Mouse (Mus musculus): ENCODE measurements around the gene Dtymk.
"Not testable (repeated sequence)": the region's sequence is repeated elsewhere in the genome, so short reads cannot be mapped to it uniquely, and the experiment has no call there.

Gene Dtymk

DNA sequence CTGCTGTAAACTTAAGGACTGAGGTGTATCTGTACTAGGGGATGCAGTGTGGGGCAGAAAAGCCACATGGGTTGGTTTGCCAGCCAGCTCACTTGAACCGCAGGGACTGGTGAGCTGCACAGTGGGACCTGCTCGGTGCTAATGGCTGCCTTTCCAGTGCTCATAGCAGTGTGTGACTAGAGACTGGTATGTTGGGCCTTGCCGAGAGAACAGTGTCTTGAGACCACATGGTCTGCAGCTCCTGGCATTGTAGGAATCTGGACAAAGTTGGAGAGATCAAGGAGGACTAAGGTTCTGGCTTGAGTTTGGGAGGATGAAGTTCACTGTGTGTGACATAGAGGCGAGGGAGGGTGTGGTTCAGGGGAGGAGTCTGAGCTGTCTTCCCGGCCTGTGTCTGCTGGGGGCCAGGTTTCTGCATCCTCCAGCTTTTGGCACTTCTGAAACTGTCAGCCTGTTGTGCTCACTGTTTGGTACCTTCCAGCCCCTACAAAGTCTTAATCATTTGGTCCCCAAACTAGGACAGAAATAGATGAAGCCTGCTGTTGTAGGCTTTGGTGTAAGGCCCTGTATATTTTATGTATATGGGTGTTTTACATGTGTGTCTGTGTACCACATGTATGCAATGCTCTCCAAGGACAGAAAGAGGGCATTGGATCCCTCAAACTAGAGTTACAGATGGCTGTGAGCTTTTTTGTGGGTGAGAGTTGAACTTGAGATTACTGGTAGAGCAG is 3.7 kb upstream of the Dtymk start:
- in situ Hi-C loops (cut with MboI; ENCODE audit: low sequenced_read_pairs), result no loop called here

DNA sequence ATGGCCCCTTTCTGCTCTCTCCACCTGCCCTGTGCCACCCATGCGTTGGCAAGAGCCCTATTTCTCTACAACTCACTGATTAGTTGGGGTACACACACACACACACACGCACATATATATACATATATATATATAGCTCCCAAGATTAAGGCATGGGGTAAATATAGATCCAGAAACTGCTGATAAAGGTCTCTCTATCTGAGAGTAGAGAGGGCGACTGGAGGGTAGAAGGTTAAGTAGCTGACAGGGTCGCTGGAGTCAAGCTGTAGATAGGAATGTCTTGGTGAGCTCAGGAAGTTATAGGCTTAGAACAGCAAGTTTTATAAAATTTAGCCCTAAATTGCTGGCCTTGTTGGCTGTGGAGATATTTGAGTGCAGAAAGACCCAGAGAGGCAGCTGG is 3.1 kb upstream of the Dtymk start:
- in situ Hi-C loops (cut with MboI; ENCODE audit: low sequenced_read_pairs), result no loop called here

DNA sequence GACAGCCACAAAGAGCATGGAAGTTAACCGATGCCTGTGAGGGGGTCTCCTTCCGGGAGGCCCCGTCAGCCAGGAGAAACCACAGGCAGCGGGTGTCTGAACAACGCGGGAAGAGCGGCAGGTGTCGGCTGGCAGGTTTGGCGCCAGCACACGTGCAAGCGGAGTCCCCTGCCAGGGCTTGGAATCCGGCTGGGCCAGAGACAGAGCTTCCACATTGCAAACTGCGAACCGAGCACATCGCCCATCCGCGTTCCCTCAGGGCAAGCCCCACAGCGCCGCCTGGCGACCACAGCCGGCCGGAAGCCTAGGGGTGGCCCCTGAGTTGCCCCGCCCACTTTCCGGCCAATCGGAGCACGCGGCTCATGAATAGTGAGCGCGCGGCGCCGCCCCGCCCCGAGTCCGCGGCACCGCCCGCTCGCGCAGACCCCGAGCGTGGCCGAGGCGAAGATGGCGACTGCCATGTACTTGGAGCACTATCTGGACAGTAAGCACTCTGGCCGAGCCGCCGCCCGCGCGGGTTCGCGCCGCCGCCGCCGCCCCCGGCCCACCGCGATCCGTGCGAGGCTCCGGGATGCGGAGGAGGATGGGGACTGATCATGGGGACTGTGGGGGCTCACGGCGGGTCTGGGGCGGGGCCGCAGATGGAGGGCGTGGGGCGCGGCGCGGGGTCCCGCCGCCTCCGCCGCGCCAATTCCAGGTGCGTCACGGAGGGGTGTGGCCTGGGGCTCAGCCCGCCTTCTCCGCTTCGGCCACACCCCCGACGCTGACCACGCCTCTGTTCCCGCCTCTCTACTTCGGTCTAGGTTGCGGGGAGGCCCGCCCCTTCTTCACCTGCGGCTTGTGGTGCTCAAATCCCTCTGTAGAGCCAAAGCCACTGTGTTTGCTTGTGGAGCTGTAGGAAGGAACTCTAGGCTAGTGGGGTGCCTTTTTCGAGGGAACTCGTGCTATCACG is 2.1 kb upstream of the Dtymk start, which contains the start of gene Ing5:
Gene Ing5 (plus strand): TSS at position 410 of the 952 bp plus-strand sequence.
- in situ Hi-C loops (cut with MboI; ENCODE audit: low sequenced_read_pairs), result no loop called here

DNA sequence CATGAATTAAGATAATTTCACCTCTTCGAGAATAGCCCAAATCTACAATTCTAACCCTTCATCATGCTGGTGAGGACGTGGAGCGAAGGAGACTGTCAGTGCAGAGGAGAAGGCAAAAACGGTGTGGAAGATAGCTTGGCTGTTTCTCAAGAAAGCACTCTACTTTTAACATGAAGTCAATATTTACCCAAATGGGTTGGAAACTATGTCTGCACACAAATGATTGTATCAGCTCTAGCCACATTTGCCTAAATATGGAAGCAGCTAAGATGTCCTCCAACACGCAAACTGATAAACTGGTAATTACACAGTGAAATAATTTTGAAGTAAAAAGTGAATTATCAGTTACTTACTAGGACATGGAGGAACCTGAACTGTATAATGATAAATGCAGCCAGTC is 1.0 kb upstream of the Dtymk start:
- in situ Hi-C loops (cut with MboI; ENCODE audit: low sequenced_read_pairs), result no loop called here

DNA sequence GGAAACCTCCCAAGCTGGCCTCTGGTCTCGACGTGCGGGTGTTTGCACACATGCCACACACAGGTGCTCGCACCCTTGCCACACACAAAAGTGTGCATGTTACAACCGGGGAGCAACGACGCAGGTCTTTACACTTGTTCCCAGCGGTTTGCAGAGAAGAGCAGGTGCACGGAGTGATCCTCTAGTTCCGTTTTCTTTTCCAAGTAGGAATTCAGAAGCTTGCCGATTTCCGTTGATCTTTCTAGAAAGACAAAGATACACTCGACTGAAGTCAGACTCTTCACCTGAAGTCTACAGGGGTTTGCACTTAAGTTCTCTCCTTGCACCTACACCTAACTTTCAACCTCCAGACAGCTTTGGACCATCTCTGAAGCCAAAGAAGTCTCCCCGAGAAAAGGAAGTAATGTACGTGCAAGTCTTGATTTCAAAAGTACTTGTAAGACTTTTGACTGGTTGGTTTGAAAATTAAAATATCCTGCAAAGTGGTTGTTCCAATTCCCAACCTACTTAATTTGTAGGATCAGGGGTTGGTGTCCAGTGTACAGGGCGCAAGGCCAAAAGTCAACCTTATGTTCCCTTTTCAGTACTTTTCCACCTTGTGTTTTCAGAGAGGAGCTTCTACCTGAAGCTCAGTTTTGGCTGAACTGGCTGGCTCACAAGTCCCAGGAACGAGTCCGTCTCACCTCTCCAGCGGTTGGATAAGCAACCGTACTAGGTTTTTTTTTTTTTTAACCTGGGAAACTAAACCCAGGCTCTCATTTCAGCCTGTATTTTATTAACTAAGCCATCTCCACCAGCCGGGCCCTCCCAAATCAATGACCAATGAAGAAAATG is 847 bp downstream of the Dtymk start:
- in situ Hi-C loops (cut with MboI; ENCODE audit: low sequenced_read_pairs), result no loop called here

DNA sequence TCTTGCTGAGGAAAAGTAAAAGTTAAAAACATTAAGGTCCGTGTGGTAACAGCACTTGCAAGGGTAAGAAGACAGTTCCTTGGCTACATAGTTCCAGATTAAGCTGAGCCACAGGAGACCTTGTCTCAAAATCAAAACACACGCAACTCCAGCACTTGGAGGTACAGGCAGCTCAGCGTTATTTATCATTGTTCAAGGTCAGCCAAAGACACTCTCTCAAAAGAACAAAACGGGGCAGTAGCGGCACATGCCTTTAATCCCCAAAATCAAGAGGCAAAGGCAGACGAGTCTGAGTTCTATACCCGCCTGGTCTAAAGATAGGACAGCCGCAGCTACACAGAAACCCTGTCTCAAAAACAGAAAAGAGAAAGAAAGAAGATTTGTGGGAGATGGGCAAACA is 5.8 kb downstream of the Dtymk start:
- in situ Hi-C loops (cut with MboI; ENCODE audit: low sequenced_read_pairs), result no loop called here

DNA sequence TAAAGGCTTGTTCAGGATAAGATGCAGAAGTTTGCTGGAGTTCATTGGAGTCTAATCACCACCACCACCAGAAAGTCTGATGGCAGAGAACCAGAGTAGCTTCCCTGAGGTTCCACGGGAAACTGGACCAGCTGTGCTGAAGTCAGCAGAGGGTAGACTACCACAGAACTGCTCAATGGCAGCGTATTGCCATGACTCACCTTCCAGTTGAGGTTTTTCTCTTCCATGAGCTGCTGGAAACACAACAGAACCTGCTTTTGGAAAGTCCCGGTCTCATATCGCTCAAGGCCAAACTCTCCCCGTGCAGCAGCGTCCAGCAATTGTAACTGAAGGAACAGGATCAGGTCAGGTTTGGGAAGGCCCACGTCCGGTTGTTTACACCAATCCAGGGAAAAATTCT is 7.2 kb downstream of the Dtymk start:
- in situ Hi-C loops (cut with MboI; ENCODE audit: low sequenced_read_pairs), result no loop called here

DNA sequence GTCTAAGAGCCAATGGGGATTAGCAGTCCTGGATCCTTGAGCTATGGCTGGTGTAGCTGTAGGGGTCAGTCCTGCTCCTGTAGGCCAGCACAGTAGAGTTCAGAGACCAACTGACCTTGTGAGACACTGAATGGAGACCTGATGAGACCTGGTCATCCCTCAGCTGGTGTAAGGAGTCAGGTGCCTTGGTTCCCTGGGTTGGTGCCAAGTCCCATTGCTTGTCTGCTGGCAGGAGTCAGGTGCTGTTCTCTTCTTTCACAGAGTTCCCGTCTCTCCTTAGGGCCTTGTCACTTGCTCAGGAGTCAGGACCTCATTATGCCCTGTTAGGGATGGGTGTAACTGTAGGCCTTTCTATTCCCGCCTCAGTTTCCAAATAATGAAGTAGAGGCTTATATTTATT is 14.8 kb downstream of the Dtymk start:
- in situ Hi-C loops (cut with MboI; ENCODE audit: low sequenced_read_pairs), result no loop called here

DNA sequence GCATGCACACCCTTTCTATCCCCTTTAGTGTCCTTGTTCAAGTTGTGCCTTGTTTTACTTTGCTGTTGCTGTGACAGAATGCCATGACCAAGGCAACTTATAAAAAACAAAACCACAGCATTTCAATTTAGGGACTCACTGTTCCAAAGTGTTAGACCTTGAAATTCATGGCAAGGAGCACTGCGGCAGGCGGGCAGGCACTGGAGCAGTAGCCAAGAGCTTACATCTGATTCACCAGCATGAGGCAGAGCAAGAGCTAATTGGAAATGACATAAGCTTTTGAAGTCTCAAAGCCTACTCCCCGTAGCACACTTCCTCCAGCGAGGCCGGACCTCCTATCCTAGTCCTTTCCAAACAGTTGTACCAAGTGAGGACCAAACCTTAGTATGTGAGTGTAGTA is 25.0 kb downstream of the Dtymk start:
- in situ Hi-C loops (cut with MboI; ENCODE audit: low sequenced_read_pairs), result no loop called here

DNA sequence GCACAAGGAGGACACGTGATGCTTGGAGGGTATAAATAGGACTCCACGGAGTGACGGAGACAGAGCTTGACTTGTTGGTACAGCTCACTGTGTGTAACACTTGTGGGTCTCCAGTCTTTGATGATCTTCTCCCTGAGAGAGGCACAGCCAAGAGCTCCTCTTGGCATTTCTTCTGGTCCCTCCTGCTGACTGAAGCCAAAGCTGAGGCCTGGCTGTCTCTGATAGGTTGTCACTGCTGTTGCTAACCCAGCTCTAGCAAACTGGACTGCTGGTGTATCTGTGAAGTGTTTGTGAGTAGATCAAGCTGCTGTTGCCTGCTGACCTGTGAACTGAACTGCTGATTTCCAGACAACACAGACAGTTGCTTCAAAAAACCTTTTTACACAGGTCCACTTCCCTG is 31.8 kb downstream of the Dtymk start:
- in situ Hi-C loops (cut with MboI; ENCODE audit: low sequenced_read_pairs), result no loop called here

DNA sequence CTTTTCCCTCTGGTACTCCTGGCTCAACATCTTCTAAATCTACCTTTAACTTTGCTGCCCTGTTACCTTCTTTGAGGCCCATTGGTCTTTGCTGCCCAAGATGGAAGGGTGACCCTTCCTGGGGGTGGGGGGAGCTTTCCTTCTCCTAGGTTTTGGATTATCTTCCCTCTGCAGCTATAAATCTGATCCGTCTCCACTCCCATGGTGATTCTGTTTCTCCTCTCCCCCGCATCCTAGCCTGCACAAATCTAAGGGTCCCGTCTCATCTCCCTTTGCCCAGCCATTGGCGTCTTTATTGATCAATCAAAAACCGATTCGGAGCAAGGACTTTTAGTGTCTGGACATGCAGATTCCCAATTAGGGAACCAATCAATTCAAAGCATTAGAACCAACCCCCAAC is 34.1 kb downstream of the Dtymk start:
- in situ Hi-C loops (cut with MboI; ENCODE audit: low sequenced_read_pairs), result no loop called here

DNA sequence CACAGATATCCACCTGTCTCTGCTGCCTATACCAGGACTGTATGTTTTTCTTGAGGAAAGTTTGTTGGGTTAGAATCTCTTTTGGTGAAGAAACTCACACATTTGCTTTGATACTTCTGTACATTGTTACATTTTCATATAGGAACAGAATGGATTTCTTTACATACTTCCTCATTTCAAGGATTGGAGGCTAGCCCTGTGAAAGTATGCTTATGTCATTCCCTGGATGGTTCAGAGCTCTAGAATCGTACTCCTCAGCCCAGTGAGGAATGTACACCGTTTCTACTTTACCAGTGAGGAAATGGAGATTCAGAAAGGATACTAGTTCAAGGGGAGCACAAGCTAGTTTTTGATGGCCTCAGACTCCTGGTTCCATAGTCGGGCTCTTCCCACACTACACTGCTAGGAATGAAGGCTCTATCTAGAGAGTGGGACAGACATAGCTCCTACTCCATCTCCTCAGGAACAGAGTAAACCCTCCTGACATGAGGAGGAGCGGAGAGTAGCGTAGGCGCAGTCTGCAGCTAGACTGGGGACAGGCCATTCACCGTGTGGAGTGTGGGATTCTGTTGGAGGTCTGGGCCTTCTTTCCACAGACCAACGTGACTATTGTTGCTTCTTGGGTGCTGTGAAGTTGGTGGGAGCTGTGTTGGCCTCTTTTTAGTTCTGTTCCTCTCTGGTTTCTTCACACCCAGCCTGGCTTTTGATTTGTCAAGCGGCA is 36.7 kb downstream of the Dtymk start:
- in situ Hi-C loops (cut with MboI; ENCODE audit: low sequenced_read_pairs), result no loop called here

DNA sequence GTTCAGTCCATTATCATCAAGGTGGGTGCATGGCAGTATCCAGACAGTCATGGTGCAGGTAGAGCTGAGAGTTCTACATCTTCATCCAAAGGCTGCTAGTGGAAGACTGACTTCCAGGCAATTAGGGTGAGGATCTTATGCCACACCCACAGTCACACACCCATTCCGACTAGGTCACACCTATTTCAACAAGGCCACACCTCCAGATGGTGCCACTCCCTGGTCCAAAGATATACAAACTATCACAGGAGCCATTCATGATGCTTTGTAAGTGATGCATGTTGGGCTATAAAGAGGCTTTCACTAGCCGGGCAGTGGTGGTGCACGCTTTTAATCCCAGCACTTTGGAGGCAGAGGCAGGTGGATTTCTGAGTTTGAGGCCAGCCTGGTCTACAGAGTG is 38.2 kb downstream of the Dtymk start:
- in situ Hi-C loops (cut with MboI; ENCODE audit: low sequenced_read_pairs), result not testable (repeated sequence)

DNA sequence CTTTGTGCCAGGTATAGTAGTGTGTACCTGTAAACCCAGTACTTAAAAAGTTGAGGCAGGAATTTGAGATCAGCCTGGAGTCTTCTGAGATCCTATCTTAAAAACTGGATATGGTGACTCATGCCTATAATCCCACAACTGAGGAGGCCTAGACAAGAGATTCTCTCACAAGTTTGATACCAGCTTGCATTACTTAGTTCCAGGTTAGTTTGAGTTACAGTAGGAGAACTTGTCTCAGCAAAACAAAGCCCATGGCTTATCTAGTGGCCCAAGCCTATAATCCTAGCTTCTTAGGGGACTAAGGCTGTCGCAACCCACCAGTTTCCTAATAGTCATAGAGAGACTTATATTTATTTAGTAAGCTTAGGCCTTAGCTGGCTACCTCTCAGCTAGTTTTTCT is 41.7 kb downstream of the Dtymk start:
- in situ Hi-C loops (cut with MboI; ENCODE audit: low sequenced_read_pairs), result no loop called here

DNA sequence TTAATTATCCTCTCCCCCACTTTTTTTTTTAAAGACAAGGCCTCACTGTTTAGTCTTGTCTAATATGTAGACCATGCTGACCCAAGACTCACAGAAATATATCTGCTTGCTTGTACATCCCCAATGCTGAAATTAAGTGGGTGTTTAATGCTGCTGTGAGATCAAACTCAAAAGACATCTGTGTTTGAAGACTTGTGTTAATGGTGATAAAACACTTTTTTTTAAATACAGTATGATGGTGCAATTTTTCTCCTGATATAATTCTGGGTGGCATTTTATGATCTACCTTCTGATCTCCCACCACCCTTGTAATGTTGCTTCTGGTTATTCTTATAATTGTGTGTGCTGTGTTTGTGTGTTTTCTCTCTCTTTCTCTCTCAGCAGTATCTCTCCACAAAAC is 45.6 kb downstream of the Dtymk start:
- in situ Hi-C loops (cut with MboI; ENCODE audit: low sequenced_read_pairs), result no loop called here

DNA sequence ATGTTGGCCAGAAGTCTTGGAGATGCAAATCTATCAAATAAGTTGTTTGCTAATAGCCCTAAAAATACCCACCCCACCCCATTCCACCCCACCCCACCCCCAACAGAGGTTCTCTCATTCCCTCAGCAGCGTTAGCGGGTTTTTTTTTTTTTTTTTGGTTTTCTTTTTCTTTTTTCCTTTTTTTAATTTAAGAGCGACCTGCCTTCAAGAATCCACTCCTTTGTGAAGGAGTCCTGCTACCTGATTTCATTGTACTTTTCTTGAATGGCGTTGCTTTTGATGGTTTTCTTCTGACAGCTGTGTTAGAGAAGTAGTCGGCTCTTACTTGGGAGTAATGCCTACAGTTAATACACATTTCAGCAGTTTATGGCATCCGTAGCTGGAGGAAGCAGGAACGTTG is 46.1 kb downstream of the Dtymk start:
- in situ Hi-C loops (cut with MboI; ENCODE audit: low sequenced_read_pairs), result no loop called here

DNA sequence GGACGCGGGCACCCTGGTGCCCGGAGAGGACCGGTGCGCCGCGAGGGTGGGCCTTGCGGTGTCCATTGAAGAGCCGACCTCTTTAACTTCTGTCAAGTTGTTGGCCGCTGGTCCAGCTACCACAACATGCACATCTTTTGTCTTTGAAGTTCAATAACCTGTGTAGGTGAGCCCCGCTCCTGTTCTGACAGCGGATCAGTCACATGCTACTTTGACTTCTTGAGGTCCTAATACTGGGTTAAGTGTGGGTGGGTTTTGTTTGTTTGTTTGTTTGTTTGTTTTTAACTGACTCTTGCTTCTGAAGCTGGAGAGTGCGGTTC is 46.5 kb downstream of the Dtymk start:
- in situ Hi-C loops (cut with MboI; ENCODE audit: low sequenced_read_pairs), result no loop called here

DNA sequence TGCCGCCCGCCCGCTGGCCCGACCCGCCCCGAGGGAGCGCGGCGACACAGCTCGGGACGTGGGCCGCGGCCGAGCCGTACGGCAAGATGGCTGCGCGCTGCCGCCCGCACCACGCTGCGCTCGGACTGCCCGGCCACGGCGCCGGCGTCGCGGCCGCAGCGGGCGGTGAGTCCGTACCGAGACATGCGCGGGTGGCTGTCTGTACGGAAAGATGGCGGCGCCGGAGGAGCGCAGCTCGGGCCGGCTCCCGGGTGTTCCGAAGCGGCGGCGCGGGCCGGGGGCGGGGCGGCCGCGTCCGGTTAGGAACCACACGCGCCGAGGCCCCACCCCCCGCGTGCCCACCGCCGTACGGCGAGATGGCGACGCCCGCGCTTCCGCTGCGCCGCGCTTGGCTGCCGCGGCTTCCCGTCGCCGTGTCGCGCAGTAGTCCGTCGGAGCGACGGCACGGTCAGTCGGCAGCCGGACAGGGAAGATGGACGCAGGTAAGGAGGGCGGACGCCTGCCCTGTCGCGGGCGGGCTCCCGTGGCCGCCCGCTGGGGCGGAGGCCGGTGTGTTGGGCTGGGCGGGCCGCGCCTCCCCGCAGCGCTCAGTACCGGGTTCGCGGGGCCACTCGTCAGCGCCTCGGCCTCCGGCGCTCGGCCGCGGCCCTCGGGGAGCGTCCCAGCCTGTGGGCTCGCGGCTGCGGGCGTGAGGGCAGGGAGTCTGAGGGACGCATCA is 47.0 kb downstream of the Dtymk start, which contains the start of gene Thap4:
Gene Thap4 (minus strand): TSS at position 292 of the 718 bp plus-strand sequence.
- in situ Hi-C loops (cut with MboI; ENCODE audit: low sequenced_read_pairs), result no loop called here

DNA sequence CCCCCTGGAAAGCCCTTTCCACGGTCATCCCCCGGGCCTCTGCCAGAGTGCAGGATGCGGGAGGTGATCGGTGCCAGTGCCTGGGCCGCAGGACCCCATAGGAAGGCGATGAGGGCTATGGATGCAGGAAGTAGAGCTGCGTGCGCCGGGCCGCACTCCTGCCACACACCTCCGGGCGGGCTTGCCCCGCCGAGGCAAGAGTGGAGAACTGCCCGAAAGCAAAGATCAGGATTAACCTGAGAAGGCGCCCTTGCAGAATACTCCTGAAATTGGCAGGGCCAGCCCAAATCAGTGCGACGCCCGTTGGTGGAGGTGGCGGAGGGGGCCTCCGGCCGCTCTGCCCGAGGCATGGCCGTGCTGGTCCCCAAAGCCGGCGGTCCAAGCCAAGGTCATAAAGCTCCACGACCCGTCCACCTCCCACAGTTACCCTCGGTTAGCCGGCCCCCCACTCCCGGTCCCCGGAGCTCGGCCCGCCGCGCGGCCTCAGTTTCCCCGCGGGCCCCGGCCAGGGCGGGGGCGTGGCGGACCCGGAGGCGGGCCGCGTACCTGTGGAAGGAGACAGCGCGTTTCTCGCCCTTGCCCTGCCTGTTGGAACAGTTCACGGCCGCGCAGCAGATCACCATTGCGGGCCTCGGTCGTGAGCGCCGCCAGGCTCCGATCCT is 47.7 kb downstream of the Dtymk start:
- in situ Hi-C loops (cut with MboI; ENCODE audit: low sequenced_read_pairs), result no loop called here

DNA sequence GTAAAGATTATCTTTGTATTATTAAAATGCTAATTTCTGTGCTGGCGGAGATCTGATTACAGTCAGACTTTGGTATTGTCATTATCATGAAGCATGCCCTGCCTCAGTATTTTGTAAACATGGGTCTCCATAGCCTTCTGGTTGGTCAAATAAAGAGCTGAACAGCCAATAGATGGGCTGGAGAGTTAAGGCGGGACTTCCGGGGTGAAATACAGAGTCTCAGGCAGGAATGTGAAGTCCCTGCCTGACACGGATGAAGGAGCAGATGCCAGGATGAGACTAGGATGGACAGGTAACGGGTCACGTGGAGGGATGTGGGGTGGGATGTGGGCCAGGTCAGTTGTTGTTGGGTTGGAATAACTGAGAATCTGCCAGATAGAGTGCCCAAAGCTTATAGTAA is 50.4 kb downstream of the Dtymk start, which contains the start of gene Atg4b:
Gene Atg4b (plus strand): TSS at position 211 of the 400 bp plus-strand sequence.
- in situ Hi-C loops (cut with MboI; ENCODE audit: low sequenced_read_pairs), result no loop called here
